Mouse (Mus musculus): Measurements from ENCODE around the gene Polr3g.

GRCm38 (mm10) chr13:81690477-81690876 is 20.3 kb downstream of the Polr3g start:
- TF ChIP-seq CTCF (IDR thresholded peaks at IDR 0.05) (no peak), EP300 (IDR thresholded peaks at IDR 0.05) (no peak)

All from lung, postnatal 0 days (tissue).